Mouse (Mus musculus) bone marrow, adult 2 months (tissue): ENCODE data around the gene Inhbb.

Experiments
- CTCF ChIP-seq: fragments of 200-500 bp; IDR thresholded peaks from 2 replicates; pipeline ENCODE4 v1.5.1; 2011; ENCODE audit warnings: low read length, control low read depth; ENCODE audit not compliant: control insufficient read depth, insufficient read depth
- POLR2A ChIP-seq: fragments of 200-500 bp; IDR thresholded peaks from 2 replicates; pipeline ENCODE4 v1.6.1; 2011; ENCODE audit warnings: low read depth, mild to moderate bottlenecking, control low read depth, low read length, borderline replicate concordance; ENCODE audit not compliant: control insufficient read depth

GRCm38 (mm10) chr1:119388664-119389396 lies 33.2 kb downstream of the Inhbb start:
- TF ChIP-seq CTCF (no peak), POLR2A (no peak)
